Mouse (Mus musculus): ENCODE data around the gene Ppp2r5b.
A peak's percentile ranks its signal among the peaks of the same experiment; 100 is the strongest.

The Ppp2r5b gene

DNA sequence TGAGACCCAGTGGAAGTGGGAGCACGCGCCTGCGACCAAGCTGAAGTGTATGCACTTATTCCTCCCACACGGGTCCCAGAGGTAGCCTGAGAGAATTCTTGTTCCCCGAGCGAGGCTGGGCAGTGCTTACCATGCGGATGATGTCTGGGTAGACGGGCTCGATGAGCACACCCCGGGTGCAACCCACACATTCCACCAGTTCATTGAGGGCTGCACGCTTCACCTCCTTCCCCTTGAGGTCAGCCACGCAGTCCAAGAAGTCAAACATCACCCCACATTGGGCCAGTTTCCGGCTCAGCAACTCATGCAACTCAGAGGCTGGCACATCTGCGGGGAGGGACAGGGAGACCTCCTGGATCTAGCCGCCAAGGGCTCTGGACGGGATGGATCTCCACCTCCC is 2.0 kb downstream of the Ppp2r5b start:
- DNase-seq, result no peak

DNA sequence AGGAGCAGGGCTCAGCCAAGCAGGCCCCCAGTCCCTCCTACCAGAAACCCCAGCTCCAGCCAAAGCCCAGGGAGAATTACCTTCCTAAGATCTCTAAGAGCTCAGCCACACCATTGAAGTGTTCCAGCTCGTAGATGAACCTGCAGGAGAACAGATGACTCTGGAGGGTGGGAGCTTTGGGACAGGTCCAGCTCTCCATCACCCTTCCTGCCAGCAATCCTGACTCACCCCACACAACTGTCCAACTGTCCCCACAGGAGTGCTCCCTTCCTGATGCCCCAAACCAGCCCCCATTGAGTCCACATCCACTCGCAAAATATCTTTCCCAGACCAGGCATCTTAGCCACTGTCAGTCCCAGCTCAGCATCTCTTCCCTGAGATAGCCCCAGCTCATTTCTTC is 4.6 kb downstream of the Ppp2r5b start:
- DNase-seq, result no peak

DNA sequence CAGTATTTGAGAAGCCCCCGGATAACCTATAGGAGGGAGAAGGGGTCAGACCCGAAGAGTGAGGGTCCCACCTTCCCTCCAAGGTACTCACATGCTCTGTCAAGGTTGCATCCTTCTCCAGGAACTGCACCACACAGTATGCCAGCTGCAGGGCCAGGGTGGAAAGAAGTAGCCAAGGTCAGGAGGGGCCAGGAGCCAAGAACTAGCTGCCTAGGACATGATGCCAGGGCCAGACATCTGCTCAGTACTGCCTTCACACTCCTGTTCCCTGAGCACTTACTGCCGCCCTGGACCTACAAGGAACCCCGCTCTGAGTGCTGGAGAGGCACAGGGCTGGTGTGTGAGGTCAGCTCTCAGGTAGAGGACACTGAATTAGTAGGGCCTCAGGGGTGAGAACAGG is 5.3 kb downstream of the Ppp2r5b start:
- no peak for DNase-seq

DNA sequence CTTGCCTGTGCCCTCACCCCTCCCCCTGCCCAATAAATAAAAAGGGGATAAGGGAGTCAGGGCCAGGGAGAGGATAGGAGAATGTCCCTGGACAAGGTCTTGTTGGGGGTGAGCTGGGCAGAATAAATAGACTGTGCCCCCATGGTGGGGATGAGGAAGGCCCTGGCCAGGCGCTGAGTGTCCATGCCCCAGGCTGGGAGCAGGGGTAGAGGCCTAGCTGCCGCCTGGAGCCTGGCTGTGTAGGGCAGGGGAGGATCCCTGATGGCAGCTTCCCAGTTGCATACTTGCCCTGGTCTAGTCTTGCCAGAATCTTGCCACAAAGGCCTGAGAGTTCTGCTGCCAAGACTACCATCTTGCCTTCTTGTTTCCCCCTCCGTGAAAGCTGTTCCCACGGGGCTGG is 7.8 kb downstream of the Ppp2r5b start:
- no peak for DNase-seq

DNA sequence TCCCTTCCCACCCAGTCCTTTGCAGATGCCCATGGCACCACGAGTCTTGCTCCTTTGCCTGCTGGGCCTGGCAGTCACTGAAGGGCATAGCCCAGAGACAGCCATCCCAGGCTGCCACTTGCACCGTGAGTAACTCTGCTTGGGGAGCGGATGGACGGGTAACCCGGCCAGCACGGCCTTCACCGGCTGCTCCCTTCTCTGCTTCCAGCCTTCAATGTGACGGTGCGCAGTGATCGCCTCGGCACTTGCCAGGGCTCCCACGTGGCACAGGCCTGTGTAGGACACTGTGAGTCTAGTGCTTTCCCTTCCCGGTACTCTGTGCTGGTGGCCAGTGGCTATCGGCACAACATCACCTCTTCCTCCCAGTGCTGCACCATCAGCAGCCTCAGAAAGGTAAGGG is 8.9 kb downstream of the Ppp2r5b start:
- DNase-seq, result no peak

DNA sequence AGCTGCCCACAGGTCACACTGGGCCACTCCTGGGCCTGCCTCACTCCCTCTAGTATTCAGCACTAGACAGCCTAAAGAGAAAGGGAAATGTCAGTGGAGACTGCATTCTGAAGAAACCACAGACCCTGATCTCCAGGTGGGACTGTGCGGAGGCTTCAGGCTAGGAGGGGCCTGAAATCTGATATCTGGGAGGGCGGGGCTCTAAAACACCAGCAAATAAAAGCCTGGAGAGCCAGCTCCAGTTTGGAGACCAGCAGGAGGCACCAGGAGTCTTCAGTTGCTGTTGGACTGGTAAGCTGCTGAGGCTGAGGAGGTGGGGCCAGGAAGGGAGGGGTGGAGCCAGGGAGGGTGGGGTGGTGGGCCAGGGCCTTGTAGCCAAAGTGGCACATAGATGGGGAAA is 9.5 kb downstream of the Ppp2r5b start, which contains the start of gene Gpha2:
Gene Gpha2, plus strand, starts transcription at position 246 of the 400 bp plus-strand sequence.
- peak; percentile 45 for DNase-seq

DNA sequence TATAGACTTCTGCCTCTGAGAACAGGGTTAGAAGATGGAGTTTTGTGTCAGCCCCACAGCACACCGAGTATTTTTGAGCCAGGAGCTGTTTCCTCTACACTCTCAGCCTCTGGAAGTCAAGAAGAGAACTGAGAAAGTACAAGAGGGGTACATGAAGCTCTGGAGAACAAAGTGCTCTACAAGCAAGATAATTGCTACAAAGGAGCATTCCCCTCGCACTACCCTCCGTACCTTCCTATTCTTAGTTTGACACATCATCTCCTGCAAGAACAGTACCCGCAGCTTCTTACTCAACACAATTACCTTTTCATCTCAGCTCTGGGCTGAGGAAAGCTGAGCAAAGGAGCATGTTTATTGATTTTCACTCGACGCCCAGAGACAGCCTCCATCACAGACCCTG is 17.1 kb downstream of the Ppp2r5b start:
- no peak for DNase-seq

DNA sequence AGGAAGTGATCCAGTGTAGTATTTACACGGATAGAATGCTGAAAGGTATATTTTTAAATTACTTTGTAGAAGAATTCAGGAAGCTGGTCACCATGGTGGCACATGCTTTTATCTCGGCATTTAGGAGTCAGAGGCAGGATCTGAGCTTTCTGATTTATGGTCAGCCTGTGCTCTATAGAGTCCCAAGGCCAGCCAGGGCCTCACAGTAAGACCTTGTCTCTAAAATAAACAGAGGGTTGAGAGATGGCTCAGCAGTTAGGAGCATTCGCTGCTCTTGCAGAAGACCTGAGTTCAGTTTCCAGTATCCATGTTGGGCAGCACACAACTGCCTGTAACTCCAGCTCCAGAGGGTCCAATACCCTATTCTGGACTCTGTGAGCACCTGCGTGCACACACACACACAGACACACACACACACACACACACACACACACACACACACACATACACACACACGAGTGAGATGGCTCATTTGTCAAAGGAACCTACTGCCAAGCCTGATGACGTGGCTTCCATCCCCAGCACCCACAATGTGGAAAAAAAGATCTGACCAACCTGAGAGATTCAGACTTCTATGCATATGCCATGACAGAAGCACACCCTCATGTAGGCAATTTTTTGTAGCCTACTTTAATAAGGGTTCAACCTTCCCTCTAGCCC is 19.5 kb downstream of the Ppp2r5b start:
- DNase-seq, result no peak

DNA sequence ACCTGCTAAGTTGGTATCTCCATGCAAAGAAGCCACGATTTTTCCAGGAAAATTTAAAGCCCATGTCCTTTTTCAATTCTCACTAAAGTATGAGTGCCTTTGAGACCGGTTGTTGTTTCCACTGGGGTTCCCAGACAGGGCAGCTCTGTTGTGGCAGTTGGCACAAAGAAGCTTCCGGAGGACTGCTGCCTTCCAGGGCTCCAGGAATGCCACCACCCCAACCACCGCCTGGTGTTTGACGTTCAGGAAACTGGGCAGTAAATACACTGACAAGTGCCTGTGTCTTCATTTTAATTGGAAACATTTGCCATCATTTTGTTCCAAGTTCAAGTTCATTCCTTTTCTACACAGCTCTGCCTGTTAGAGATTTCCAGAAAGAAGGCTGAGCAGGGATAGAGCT is 29.0 kb downstream of the Ppp2r5b start:
- DNase-seq, result peak; percentile 75

DNA sequence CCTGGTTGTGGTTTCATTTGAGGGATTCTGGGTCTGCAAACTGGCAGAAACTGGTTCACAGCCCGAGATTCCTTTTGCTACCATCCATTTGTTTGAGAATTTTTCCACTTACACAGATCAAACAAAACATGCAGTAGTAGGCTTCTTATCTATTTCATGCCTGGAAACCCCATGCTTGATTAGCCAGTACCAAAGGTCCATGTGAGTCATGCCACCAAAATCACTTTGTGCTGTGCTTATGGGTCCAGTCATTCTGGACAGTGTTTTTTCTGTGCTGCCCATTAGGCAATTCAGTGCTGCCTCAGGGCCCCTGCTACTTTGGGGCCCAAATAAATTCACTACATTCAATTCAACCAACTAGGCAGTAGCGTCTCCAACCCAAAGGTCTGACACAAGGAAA is 31.4 kb downstream of the Ppp2r5b start:
- DNase-seq, result no peak

DNA sequence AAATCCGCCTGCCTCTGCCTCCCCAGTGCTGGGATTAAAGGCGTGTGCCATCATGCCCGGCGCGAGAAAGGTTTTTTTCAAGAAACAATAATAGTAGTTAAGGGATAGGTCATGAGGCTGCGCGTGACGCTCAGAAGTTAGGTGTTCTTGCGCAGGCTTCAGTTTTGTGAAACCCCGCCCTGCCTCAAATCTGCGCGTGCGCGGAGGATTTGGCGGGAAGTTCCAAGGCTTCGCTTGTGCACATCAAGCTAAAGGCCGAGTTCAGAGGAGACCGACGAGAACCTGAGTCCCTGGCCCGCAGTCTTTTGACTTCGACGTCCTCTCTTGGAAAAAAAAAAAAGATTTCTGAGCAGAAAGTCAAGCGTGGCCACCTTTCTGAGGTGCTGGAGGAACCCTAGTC is 51.5 kb downstream of the Ppp2r5b start, which contains the start of gene Majin:
Gene Majin, plus strand, starts transcription at position 258 of the 400 bp plus-strand sequence.
- DNase-seq, result no peak

DNA sequence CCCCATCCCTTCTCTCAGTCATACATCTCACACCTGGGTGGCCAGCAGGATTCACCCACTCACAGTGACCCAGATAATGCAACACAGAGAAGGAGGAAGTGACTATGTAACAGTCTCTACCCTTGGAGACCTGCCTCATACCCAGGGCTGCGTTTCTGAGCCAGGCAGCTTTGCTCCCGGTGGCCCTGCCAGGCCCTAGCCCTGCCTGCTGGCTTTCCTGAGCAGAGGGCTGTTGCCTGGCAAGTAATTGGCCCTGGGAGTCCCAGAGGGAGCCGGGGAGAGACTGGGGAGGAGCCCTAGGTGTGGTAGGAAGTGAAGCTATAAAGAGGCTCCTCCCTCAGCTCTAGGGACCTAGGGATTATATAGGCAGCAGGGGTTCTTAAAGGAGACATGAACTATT is 53.1 kb downstream of the Ppp2r5b start:
- DNase-seq, result no peak

DNA sequence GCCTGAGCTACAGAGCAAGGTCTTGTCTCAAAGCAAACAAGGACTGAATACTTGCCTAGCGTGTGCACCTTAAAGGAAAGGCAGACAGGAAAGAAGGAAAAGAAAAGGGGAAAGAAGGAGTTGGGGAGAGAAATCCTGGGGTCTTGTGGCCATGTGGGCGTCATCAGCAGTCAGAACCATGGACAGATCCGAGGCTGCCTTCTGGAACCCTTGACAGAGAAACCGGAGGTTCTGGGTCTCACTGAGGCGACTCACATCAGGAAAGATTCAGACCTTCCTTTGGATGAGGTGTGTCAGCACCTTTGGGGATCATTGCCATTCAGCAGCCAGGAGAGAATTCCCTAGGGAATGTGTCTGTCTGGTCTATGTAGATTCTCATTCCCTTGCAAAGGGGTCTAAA is 54.0 kb downstream of the Ppp2r5b start:
- no peak for DNase-seq

DNA sequence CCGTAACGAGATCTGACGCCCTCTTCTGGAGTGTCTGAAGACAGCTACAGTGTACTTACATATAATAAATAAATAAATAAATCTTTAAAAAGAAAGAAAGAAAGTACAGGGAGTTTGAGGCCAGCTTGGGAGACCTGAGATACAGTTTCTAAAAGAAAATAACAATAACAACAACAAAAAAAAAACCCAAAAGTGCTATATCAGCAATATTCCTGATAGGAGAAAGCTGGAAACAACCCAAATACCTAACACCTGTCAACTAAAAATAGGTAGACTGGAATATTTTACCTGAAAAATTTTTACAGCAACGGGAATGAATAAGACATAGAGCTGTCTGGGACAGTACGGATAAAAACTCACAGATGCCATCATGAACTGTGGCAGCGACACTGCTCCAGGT is 56.9 kb downstream of the Ppp2r5b start:
- no peak for DNase-seq
